Mouse (Mus musculus) ovary, adult 18-20 months (tissue): ENCODE results near the gene Cftr.

Experiments
- DNase-seq: peaks from one replicate; pipeline ENCODE4 v3.0.0; 2022; ENCODE audit warnings: low spot score, mixed read lengths

Cftr gene

DNA sequence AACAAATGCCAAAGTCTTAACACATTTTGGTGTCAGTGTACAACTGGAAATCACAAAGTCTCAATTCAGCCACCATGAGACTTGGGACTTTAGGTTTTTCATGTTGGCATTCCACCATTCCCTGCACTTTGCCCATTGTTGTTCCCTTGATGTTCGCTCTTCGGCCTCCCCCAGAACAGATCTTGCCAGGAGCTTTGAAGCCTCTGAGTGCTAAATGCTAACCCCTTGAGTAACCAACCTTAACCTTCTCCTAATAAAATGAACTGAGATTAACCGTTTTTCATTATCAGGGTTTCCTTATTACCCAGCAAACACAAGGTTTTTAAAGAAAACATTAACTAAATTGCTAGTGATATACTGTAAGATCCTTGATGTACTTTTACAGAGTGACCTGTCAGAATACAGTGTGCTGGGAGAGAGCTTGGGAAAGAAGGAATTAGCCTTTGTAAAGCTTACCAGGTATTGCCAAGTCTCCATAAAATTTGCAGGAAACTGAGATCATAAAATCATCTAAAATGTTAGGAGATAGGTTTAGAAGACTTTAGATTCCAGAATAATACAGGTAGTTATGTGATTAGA is 144.0 kb downstream of the Cftr start:
- DNase-seq = no peak

DNA sequence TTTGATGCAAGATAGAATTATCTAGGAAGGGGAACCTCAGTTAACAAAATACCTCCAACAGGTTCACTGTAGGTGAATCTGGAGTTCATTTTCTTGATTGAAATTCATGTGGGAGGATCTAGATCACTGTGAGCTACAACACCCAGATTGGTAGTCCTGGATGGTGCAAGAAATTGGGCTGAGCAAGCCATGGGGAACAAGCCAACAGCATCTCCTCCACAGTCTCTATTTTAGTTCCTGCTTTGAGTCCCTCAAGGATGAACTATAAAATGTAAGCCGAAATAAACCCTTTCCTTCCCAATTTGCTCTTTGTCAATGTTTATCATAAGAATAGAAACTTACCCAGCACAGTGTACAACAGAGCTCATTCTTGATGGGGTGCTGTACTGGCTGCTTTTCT is 152.5 kb downstream of the Cftr start:
- DNase-seq = no peak

DNA sequence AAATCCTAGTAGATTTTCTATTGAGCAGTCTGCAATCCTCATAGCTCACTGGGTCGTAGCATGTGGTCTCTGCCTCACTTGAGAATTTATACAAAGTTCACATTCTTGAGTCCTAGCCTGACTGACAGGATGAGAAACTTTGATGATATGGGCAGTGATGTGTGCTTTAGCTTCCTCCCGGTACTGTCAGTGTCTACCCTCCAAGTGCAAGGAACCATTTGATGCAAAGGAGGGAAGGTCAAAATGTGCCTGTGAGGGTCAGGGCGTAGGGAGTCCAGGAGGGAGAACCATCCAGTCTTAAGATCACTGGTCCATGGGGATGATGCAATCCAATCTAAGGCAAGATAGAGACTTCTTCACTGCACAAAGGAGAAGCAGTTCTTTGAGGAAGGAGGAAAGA is 164.9 kb downstream of the Cftr start:
- no peak for DNase-seq

DNA sequence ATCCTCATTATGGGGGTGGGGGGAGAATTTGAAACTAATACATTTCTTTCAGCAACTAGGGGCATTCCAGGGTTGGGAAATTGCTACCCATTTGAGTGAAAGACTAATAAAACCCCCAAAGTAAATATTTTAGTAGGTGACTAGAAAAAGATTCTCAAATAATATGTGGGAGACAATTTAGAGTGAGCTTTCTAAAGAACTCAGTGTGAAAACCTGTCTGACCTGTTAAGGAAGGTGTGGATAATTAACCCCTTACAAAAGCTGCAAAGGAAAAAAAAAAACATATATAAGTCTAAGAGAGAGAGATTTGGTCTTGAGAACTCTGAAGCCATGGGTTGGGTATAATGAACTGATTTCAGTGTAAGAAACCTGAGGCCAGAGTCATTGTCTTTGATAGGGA is 167.8 kb downstream of the Cftr start:
- no peak for DNase-seq

DNA sequence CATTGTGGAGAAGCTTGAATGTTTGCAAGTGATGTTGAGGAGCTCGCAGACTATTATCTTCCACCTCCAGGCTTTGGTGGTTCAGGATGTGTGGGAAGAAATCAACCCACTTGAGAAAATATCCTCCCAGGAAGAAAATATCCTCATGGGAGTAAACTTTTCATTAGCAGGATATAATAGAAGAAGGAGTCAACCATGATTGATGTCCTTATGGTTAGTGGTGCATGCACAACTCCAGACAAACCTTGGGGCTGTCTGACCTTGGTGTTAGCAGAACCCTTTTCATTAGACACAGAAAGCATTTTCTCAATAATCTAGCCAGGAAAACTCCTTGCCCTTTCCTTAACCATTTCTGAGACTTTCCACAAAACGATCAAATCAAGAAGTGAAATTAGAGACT is 173.8 kb downstream of the Cftr start:
- no peak for DNase-seq

DNA sequence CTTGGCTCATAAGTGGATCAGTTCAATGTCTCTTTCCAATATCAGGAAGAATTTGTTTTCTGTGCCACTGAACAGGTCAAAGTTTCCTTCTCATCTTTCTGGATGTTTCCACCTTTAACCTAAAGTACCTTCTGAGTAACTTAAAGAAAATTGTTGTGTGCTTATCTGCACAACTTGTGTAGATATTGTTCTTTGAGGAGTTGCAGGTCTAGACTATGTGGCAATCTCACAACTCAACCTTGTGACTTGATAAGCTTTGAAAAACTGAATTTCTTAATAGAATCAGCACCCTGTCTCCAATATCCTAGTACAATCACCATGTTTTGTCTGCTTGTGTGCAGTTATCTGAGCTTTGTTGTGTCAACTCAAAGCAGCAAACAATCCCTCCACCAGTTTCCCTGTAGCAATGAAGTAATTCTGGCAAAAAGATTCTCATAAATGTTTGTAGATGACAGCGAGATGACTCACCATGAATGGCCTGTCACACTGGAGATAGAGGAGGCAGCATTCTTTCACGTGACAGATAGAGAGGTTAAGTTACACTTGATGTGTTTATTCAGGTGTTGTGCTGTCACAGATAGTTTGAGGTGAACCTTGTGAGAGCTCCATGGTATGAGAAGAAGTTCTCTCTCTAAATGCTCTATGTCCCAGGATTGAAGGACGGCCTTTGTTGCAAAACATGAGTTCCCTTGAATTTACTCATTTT is 178.8 kb downstream of the Cftr start:
- DNase-seq = no peak

DNA sequence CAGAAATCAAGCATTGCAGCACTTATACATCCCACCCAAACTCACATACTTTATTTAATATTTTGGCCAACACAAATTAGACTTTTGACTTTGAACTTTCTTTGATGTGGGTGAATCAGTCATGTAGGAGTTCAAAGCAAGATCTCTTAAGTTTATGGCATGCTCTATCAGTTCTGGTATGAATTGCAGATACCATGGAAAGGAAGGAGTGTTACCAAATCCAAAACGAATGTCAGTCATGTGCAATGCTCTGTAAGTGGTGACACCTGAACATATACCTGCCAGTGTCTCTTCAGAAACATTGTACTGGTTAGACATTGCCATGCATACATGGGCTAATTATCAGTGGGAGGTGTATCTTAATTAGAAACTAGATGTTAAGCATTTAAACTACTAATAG is 189.7 kb downstream of the Cftr start:
- DNase-seq = no peak

DNA sequence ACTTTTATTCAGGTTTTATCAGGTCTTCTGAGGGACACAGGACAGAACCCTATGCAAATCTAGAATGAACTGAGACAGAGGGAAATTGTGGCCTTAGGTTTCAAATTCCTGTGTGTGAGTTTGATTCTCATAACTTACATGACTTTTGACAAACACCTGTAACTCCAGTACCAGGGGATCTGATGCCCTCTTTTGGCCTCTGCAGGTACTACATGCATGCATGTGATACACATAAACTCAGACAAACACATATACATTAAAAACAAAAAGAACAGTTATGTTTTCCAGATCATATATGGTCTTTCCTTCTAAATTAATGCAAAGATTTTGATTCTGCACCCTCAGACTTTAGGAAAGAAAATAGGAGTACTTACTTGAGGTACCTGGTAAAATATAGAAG is 190.5 kb downstream of the Cftr start:
- DNase-seq = no peak

DNA sequence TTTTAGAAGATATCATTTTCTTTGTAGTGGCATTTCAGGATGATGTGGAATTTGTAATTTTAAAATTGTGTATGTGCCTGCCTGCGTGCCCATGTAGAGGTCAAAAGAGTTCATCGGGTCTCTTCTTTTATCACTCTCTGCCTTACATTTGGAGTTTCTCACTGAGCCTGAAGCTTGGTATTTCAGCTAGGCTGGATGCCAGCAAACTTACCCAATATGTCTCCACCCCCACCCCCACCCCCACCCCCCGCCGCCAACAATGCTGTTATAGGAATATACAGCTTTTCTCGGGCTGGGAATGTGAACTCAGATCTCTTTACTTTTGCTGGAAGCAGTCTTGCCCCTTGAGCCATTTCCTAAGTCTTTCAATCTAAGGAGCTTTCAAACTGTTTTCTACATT is 191.7 kb downstream of the Cftr start:
- DNase-seq = no peak

DNA sequence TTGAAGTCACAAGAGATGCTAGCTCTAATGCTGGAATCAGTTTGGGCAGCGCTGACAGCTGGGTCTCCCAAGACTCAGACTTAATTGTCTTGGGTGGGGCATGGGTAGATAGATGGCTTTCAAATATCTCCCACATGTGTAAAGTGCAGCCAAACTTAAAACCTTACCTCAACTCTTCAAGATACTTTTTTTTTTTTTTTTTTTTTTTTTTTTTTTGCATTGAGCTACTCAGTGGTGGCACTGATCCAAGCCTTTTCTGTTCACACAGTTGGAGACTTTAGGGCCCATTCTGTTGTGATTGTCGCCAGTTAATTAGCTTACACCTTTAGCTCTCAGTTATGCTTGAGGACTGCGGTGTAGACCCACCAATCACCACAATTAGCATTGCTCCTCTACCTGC is 198.6 kb downstream of the Cftr start:
- DNase-seq = no peak

DNA sequence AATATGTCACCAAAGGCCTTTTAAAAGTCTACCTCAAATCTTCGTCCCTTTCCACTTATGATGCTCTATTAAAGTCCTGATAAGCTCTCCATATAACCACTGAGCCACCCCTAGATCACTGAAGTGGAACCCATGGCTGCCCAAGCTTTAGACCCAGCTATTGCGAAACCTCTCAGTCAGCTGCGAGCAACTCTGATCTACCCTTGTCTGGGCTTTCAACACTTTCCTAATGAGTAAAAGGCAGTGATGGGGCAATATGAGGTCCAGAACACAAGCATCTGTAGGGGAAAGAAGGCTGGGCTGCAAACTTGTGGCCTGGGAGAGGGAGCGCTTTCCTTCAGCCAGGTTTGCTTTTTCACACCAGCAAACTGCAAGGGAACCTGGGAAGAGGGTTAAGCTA is 199.2 kb downstream of the Cftr start:
- no peak for DNase-seq
